Mouse (Mus musculus) mouse trophoblast stem cell (cell line): Measurements from ENCODE around the gene Tnpo3.
"Not testable (repeated sequence)": the region's sequence is repeated elsewhere in the genome, so short reads cannot be mapped to it uniquely, and the experiment has no call there.

ENCODE experiments used
- in situ Hi-C, 2 experiments: fragments of 300-500 bp; cut with MseI, MboI; formaldehyde crosslinking; loops; 2 replicates in 1 of 2; 3 replicates in 1 of 2; pipeline ENCODE4 v1.15.1; 2025

Tnpo3 gene

GRCm38 (mm10) chr6:29620840-29621543 lies 11.3 kb upstream of the Tnpo3 start:
- in situ Hi-C loops: no loop called here

GRCm38 (mm10) chr6:29620176-29620575 lies 10.5 kb upstream of the Tnpo3 start:
- in situ Hi-C loops: no loop called here

DNA sequence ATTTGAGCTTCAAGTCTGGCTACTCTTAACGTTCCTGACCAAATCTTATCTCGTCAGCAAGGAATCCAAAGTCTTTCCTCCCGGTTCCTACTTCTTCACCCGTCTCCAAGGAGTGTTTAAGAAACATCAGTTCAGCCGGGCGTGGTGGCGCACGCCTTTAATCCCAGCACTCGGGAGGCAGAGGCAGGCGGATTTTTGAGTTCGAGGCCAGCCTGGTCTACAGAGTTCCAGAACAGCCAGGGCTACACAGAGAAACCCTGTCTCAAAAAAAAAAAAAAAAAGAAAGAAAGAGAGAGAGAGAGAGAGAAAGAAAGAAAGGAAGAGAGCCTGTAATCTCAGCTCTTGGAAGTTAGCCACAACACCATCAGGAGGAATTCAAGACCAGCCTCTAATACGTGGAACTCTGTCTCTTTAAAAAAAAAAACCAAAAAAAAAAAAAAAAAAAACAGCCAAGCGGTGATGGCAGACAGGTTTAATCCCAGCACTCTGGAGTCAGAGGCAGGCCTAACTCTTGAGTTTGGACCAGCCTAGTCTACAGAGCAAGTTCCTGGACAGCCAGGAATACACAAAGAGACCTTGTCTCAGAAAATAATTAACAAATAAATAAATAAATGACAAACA lies 443 bp upstream of the Tnpo3 start:
- in situ Hi-C loops: not testable (repeated sequence)

GRCm38 (mm10) chr6:29600188-29600587 lies 9.5 kb downstream of the Tnpo3 start:
- in situ Hi-C loops: no loop called here

DNA sequence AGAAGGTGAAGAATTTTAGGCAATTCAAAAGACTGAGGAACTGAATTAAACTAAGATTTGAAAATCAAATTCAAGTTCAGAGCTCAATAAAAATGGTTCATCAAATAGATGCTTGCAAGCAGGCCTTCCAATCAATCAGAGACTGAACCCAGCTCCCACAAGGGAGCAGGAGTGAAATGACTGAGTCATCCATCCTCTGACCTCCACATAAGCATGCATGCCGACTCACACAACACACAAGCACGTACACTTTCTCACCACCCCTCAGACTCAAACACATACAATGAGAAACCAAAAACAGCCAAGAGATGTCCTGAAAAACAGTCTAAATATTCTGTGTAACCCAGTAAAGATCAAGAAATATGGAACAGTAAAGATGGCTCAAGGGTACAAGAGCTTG lies 14.0 kb downstream of the Tnpo3 start:
- in situ Hi-C loops: no loop called here

DNA sequence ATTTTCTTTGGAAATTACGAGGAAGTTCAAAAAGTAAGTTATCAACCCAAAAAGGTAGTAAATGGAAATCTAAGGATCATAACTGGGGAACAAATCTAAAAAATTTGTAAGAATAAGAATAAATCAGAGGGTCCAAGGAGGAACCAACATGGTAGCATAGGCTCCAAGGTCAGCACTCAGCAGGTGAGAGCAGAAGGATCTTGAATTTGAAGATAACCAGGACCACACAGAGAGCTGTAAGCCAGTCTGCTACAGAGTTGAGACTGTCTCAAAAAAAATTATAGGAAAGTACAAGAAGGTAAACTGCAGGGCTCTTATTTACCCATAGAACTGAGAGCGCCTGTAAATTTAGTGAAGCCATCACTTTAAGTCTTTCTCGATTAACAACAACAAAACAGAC lies 28.5 kb downstream of the Tnpo3 start:
- in situ Hi-C loops: no loop called here

DNA sequence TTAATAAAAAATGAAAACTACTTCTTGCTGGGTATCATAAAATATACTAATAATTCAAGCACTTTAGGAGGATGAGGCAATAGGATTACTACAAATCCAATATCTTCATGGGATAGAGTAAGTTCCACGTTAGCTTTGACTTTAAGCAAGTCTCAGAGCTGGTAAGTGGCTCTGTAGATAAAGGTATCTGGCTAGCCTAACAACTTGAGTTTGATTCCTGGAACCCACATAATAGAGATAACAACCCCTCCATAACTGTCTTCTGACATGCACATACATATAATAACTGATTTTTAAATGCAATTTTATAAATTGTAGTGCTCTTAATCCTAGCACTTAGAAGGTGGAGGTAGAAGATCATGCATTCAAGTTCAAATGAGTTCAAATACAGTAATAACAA lies 28.9 kb downstream of the Tnpo3 start:
- in situ Hi-C loops: no loop called here

- in situ Hi-C loops: not testable (repeated sequence)
Observed at GRCm38 (mm10) chr6:29576388-29576787, 33.3 kb downstream of the Tnpo3 start.

DNA sequence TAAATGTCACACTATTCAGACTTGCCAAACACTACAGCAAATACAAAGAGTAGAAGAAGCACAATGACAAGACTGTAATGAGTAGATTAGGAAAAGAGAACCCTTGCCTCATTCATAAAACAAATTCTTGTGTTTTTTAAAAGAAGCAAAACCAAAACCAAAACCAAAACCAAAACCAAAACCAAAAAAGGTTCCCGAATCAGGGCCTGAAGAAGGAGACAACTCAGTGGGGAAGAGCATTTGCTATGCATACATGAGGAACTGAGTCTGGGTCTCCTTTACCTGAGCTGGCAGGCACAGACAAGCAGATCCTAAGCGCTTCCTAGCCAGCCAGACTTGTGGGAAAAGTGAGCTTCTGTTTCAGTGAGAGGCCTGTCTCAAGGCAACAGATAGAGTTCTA lies 52.6 kb downstream of the Tnpo3 start:
- in situ Hi-C loops: no loop called here

- in situ Hi-C loops: no loop called here
Observed at GRCm38 (mm10) chr6:29552526-29552925, 57.2 kb downstream of the Tnpo3 start.

DNA sequence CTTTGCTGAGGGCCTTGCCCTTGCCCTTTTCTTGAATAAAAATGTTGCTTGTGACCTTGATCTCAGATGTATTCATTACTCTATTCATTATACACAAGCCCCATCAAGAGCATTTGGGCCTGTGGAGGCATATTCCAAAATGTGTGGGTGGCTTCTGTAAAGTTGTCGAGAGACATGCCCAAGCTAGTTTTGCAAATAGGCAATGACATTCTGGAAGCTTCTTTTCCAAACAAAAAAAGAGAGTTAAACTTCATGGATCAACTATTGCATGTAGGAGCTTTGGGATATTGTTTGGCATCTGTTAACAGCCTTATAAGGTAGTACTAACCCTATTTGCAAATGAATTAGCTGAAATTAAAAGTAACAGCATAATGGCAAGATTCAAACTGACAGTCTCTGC lies 61.6 kb downstream of the Tnpo3 start:
- in situ Hi-C loops: no loop called here

DNA sequence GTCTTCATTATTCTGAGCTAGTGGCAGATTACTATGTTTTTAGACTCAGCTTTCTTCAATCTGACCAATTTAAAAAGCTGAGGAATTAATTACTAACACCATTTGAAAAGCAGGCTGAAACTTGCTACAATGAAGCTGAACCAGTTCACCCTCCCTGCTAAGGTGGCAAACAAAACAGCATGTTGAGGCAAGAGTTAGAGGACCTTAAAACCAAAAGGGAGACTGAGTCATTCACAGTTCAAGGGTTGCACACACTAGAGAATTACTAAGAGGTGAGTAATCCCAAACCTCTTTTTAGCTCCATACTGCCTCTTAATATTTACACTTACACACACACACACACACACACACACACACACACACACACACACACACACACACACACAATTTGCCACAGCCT lies 62.1 kb downstream of the Tnpo3 start:
- in situ Hi-C loops: no loop called here

DNA sequence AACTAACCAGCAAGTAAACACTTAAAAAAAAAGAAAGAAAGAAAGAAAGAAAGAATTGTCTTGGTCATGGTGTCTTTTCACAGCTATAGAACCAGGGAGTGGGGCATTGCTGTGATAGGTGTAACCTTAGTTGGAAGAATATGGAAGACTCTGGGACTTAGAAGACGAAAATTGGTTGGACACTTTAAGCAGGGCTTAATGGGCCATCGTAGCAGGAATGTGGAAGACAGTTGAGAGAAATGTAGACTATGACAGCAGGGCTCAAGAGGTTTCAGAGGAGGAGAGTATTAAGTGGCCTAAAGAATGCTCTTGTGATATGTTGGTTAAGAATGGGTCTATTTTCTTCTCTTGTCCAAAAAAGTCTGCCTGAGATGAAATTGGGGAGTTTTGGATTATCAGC lies 64.1 kb downstream of the Tnpo3 start:
- in situ Hi-C loops: no loop called here

DNA sequence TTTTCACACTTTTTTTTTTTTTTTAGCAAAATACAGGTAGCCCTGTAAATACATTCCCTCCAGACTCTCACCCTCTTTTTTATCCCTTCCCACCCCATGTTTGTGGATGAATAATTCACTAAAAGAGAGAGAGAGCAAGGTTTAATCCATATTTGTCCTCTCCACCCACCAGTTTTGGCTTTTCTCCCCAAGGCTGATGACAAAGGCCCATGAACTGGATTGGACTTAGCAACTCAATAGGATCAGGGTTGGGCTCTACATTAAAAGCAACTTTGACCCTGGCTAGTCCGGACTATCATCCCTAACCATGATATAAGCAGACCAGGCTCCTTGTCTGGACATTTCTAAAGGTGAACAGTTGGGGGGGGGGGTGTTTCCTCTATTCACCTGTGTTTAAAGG lies 68.7 kb downstream of the Tnpo3 start:
- in situ Hi-C loops: no loop called here

DNA sequence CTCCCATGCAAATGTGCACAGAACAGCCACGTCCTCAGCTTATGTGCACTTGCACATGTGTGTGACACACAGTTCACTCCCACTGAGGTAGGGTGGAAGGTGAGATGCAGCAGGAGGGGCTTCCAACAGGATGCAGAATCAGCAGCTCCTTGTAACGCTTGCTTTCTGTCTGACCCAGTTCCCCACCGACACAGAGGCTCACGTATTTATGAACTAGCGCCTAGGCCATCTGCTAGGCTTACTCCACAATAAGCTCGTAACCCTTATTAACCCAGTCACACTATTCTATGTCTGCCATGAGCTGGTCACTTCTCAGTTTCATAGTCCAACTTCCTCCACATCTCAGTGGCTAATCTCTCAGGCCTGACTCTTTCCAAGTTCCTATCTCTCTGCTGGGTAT lies 69.5 kb downstream of the Tnpo3 start:
- in situ Hi-C loops: no loop called here

- in situ Hi-C loops: no loop called here
Observed at GRCm38 (mm10) chr6:29539502-29539901, 70.2 kb downstream of the Tnpo3 start.

- in situ Hi-C loops: no loop called here
Observed at GRCm38 (mm10) chr6:29537221-29537620, 72.5 kb downstream of the Tnpo3 start.

- in situ Hi-C loops: no loop called here
Observed at GRCm38 (mm10) chr6:29536651-29537193, 73.0 kb downstream of the Tnpo3 start.

GRCm38 (mm10) chr6:29535316-29535715 lies 74.4 kb downstream of the Tnpo3 start:
- in situ Hi-C loops: no loop called here

- in situ Hi-C loops: no loop called here
Observed at GRCm38 (mm10) chr6:29530050-29530449, 79.6 kb downstream of the Tnpo3 start.

DNA sequence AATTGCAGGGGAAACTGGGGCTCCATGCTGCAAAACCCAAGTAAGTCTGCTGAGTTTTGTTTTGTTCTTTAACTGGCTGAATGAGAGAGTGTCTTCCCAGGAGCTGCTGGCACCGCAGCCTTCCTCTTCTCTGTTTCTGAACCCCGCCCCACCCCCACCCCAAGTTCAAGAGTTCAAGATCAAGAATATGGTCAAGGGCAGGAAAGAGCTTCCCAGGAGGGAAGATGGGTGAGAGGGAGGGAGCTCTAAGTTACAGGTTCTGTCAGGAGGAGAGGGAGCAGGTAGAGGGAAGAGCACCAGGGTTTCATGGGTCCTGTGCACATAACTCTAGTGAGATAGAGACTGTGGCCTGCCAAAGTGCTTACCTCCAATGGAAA lies 80.3 kb downstream of the Tnpo3 start:
- in situ Hi-C loops: no loop called here

DNA sequence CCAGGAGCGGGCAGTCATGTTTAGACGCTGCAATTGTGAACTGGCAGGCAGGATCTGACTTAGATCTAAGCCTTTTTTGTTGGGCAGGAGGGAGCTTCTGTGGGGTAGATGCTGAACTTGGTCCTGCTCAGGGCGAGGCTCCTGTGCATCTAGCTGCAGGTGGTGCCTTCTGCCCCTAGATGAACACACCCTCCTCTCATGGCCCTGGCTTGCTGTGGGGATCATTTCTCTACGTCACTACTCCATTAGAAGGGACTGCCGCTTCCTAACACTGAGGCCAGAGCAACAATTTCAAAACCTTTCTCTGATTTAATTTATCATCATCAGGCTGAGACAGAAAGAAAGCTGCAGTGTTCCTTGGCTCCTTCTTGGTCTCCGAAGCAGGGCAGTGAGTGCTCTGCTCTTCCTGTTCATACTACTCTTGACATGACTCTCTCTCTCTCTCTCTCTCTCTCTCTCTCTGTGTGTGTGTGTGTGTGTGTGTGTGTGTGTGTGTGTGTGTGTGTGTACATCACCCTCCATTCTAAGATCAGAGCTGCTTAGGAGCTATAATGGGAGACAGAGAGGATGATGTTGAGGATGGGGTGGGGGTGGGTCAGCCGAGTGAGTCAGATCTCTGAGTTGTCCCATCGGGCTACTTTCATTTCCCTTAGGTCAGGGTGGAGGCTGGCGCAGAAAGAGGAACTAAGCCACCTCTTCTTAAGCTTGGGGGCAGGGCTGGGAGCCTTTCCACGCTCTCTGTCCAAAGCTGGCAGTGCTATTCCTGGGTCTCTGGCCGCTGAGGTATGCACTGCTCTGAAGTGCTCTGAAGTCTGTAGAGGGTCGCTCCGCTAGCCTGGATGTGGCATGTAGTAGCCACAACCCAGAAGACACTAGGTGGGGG lies 80.9 kb downstream of the Tnpo3 start:
- in situ Hi-C loops: no loop called here

DNA sequence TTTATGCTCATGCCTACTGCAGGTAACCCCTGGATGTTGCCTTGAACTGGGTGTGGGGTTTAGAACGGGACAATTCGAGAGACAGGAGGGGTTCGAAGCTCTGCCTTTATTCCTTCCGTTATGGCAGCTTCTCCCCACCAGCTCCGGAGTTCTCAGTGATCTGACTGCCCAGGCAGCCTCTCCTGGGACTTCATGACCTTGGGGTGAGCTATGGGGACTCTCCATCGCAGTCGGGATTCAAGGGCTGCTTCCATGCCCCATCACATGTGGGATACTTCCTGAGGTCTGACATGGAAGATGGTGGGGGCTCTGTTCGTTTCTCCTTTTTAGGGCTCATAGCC lies 81.6 kb downstream of the Tnpo3 start:
- in situ Hi-C loops: no loop called here
